Mouse (Mus musculus) embryo, embryonic 11.5 days (tissue): Measurements from ENCODE around the gene Myh7.

ENCODE experiments used
- DNase-seq: peaks from one replicate; pipeline ENCODE4 v3.0.0-alpha.2; 2012; ENCODE audit warnings: low read depth, low spot score

The Myh7 gene

DNA sequence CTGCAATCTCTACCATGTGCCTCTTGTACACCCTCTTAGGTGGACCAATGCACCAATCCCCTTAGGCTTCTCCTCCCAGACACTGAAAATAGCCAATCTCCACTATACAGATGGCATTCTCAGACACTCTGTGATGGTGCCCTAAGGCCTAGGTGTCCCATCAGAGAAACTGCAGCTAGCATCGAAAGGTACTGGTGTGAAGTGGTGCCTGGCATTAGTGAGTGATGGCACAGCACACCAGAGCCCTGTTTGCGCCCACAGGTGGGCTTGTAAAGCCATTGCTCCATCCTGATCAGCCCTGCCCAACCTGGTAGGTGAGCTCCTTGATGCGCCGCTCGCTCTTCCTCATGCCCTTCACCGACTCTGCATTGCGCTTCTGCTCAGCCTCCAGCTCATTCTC lies 50.5 kb downstream of the Myh7 start:
- no peak for DNase-seq

DNA sequence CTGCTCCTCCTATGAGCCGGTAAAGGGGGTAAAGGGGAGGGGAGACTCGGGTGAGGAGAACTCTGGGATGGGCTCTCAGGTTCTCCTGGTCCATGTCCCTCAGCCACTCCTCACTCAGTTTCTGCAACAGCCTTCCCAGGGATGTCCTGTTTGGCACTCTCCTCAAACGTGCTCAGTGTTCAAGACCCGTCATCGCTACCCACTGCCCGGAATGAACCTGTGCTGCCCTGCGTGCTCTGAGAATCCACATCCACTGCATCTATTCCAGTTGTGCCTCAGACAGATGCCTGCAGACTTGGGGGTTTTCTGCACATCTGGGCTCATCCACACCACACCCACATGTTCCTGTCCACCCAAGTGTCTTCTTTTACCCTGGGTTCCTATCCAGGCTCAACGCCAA lies 51.9 kb downstream of the Myh7 start:
- no peak for DNase-seq

DNA sequence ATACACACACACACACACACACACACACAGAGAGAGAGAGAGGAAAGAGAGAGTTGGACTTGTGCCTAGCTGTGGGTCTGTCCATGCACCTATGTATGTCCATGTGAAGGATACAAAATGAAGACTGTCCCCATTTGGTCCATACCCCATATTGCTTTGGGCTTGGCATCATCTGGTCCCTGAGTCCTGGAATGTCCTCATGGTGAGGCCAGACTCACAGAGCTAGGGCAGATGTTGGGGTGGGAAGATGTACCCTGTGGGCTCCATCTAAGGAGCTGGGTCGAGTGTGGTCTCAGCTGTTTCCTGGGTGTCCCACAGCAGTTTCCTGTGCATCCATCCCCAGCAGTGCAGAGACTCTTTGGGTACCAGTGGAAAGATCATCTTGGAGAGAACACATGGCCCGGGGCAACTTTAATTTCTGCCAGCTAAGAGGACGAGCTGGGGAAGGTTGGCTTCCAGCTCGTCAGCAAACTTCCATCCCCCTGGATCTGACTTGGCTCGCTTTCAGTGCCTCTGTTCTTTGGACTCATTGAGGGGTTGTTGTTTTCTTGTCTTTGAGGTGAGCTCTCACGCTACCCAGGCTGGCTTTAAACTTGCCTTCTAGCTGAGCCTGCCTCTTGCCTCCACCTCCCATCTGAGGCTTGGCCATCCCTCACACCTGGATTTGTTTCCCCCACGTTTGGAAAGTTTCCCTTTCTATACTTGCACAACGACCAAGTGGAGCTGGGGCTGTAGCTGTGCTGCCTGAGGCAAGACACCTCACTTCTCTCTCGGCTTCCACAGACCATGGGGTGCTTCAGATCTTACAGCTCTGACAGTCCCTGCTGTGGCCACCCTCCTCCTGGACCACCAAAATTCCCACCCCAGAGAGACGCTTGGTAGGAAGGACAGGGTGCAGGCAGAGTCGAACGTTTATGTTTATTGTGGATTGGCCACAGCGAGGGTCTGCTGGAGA lies 53.1 kb downstream of the Myh7 start:
- no peak for DNase-seq

DNA sequence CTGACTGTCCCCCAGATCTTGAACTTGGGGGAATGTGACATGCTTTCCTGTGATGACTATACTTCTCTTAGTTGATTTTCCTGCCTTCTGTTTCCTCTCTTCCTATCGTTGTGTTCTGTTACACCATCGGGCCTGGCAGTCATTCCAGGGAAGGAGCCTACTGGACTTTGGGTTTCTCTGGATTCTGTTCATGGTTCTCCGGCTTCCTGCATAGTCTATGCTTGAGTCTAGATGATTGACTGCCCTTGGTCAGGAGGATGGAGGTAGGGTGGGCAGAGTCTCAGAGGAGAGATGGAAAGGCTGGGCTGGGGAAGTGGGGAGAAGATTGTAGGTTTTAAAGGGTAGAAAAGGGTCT lies 54.3 kb downstream of the Myh7 start:
- DNase-seq, result no peak

- peak; percentile 52 for DNase-seq
Measured at GRCm38 (mm10) chr14:54939434-54940175, 54.8 kb downstream of the Myh7 start.

- DNase-seq, result no peak
Measured at GRCm38 (mm10) chr14:54938431-54939219, 55.8 kb downstream of the Myh7 start.

- no peak for DNase-seq
Measured at GRCm38 (mm10) chr14:54937361-54938182, 56.9 kb downstream of the Myh7 start.

GRCm38 (mm10) chr14:54936831-54937160 lies 57.6 kb downstream of the Myh7 start:
- no peak for DNase-seq

DNA sequence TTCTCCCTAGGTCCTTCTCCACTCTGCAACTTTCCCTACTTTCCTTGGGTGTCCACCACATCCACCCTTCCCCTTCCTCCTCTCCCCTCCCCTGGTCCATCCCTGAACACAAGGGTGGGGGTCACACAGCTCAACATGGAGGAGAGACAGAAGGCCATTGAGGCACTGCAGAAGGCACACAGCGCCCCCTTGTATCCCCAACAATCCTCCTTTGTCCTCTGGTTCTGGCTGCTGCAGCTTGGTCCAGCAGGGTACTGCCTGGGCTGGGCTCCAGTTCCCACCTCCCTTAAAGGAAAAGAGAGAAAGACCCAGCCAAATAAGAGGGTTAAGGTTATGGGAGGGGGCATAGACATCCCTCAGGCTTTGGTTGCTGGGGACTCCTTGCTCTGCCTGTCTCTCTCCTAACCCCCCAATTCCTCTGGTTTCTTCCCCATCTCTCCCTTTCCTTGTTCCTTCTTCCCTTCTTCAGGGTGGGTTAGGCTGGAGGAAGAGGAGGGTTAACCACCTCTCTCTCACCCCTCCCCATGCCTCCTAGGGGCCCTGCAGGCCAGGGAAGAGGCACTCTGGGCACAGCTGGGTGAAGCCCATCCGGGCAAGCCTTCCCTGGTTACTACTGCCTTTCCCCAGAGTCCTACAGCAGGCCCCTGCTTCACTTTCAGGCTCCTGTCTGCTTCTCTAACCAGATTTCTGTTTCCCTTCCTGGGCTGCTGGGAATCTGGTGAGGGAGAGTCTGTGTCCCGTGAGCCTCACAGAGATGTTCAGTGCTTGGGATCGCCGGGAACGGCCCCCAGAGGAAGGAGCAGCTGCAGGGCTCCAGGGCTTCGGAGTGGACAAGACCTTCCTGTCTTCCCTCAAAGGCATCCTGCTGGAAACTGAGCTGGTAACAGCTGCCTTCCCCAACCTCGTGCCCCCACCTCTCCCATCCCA lies 58.3 kb downstream of the Myh7 start, which contains the start of gene Cmtm5:
Cmtm5 (plus strand) TSS at position 358 of the 927 bp plus-strand sequence.
- no peak for DNase-seq

GRCm38 (mm10) chr14:54932645-54933150 lies 61.7 kb downstream of the Myh7 start, which contains the start of gene Il25:
TSS of gene Il25 (plus strand) at chr14:54932695.
- DNase-seq, result no peak

- DNase-seq, result no peak
Measured at GRCm38 (mm10) chr14:54930431-54930830, 64.0 kb downstream of the Myh7 start.

DNA sequence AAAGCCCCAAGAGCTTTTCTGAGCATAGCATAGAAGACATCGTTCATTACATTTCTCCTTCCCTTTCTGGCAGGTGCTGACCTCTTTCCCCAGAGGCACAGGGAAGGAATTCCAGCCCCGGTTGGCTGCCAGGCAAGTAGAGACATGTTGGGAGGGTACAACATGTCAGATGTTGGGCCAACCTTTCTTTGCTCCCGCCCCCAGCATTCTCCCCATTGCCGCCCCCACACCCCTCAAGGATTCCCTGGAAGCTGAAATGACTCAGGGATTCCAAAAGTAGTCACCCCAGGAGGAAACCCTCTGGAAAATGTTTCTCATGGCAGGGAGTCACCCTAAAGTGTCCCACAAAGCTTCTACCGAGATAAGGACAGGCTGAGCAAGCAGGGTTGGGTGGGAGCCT lies 64.6 kb downstream of the Myh7 start:
- no peak for DNase-seq

- DNase-seq, result no peak
Measured at GRCm38 (mm10) chr14:54927296-54927695, 67.1 kb downstream of the Myh7 start.

DNA sequence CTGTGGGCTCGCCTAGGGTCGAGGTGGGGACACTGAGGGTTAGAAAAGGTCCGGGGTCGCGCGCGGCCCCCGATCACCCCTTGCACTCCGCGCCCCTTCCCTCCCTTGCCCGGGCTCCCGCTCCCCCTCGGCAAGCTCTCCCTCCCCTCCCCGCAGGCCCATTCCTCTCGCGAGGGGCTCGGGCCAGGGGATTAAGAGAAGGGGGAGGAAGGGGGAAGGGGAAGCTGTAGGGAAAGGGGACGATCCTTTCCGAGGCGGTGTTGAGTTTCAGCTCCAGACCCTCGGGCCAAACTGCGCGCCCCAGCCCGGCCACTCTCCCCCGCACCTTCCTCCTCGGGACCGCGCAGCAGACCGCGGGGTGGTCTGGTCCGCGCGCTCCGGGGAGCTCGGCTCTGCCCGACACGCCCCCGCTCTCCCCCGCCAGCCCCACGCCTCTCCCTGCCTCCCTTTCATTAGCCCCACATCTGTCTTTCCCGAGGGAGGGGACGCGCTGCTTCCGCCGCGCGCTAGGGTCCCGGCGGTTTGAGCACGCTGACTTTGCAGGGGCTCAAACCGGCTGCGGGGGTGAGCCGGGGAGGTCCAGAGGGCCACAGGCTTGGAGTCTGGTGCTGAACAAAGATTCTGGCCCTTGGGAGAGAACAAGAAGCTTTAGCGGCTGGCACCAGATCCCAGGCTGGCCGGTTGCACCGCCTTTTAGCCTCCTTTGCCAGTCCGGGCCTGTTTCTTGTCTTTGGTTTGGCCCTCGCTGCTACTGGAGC lies 67.8 kb downstream of the Myh7 start:
- DNase-seq, result peak; percentile 75

DNA sequence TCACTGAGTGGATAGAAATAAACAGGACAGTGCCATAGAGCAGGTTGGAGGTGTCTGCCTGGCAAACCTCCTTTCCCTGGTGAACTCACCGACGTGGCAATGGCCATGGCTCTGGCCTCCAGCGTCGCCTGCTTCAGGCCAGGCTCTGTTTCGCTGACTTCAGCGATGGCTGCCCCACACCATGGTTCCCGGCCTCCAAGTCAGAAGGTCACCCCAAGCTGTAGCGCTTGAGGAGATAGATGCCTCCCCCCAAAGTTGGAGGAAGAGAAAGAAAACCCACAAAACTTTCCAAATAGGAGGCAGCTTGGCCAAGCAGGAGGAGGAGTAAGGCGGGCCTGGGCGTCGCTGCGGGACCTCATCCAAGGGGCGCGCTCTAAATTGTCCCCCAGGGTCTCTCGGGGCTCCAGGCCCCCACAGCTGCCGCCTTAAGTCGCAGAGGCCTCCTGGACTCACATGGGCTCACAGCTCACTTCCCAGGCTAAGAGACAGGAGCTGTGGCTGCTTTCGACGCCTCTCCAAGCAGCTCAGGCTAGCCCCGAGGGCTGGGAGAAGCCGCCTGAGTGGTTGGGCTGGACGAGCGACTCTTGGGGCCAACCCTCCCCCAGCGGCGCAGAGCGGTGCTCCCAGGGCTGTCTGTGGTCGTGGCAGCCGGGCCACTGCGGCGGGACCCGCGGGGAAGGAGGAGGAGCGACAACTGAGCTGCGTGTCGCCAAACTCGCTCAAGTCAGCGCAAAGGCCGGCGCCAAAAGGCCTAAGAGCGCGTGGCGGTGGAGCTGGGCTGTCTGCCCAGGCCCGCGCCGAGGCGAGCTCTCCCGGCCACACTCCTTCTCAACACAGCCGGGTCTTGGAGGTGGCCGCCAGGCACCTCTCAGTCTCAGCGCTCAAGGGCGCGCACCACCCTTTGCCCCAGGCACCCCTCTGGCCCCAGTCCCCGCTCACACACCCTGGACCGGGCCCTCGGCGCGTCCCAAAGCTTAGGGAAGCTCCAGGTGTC lies 68.8 kb downstream of the Myh7 start, which contains the start of gene Efs:
Efs (minus strand) TSS at position 778 of the 994 bp plus-strand sequence.
- peak; percentile 43 for DNase-seq

DNA sequence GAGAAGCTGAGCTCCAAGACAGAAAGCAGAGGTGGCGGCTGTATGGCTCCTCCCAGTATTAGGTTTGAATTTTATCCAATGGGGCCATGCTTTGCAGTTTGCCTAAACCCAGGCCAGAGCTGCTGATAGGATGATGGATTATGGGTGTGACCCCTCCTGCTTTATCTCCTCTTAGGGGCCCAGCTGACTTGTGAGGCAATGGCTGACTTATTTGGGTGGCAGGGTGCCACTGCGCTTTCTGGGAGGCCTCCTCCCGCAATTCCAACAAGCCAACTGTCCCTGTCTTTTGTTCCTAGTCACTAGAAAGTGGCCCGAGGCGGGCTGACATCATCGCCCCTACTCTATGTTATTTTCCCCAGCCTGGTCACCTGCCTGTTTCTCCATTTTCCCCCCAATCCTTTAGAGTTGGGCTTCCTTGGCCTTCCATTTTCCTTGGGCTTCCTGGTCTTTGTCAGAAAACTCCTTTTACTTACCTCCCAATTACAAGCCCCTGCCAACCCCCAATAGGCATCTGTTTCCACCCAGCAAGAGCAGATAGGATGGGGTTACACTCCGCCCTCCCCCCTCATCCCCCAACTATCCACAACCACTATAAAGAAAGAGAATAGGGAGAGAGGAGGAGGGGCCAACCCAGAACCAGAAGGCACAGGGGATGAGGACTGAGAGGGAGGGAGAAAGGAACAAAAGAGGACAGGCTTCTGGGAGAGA lies 69.6 kb downstream of the Myh7 start:
- DNase-seq, result peak; percentile 57
